Mouse (Mus musculus): ENCODE measurements around the gene Minpp1. TPM values are rescaled to one million over a fixed set of nuclear protein-coding genes. Genes with fewer than 3 reads are reported as not detected.

The Minpp1 gene
- polyA plus RNA-seq, 1 experiment: 38.2 TPM

- H3K4me1 ChIP-seq (ENCODE audit: control insufficient read depth, insufficient read depth, low read length): peaks cover 10% of the 10 kb centered on the region; the same call in 1 of the 2 replicates
- 49% methylated on average over 3 of the region's 3 CpGs for WGBS
- no peaks in the 10 kb centered on the region; the same call in none of the 2 replicates for H3K36me3 ChIP-seq (ENCODE audit: control insufficient read depth, insufficient read depth, low read length)
- peak; percentile 78 for DNase-seq
- TF ChIP-seq CTCF (conservative IDR thresholded peaks at IDR 0.05; ENCODE audit: insufficient read depth, insufficient read length, low read depth, low read length): no peak
- no peak for TF ChIP-seq POLR2A (IDR thresholded peaks at IDR 0.05; ENCODE audit: low read depth, low read length)
- no peak overlapping the region for H3K27ac ChIP-seq (ENCODE audit: insufficient read depth, low read depth, low read length)
- no peak overlapping the region for H3K4me3 ChIP-seq (ENCODE audit: insufficient read depth, low read depth, low read length)
- H3K27me3 ChIP-seq (replicated peaks; ENCODE audit: control insufficient read depth, insufficient read depth, low read length): no peaks in the 10 kb centered on the region
Observed at GRCm38 (mm10) chr19:32510267-32510666, 24.7 kb downstream of the Minpp1 start.

- Histone ChIP-seq H3K4me3 (ENCODE audit: insufficient read depth, low read depth, low read length) (no peak overlapping the region), H3K27me3 (replicated peaks; ENCODE audit: control insufficient read depth, insufficient read depth, low read length) (no peaks in the 10 kb centered on the region), H3K27ac (ENCODE audit: insufficient read depth, low read depth, low read length) (no peak overlapping the region), H3K4me1 (ENCODE audit: control insufficient read depth, insufficient read depth, low read length) (peaks cover 10% of the 10 kb centered on the region; the same call in 1 of the 2 replicates), H3K36me3 (ENCODE audit: control insufficient read depth, insufficient read depth, low read length) (no peaks in the 10 kb centered on the region; the same call in none of the 2 replicates)
- 80% methylated on average over 6 of the region's 6 CpGs for WGBS
- DNase-seq: no peak
- no peak for TF ChIP-seq CTCF (conservative IDR thresholded peaks at IDR 0.05; ENCODE audit: insufficient read depth, insufficient read length, low read depth, low read length)
- TF ChIP-seq POLR2A (IDR thresholded peaks at IDR 0.05; ENCODE audit: low read depth, low read length): no peak
Observed at GRCm38 (mm10) chr19:32510962-32511361, 25.4 kb downstream of the Minpp1 start.

GRCm38 (mm10) chr19:32512518-32512917 is 26.9 kb downstream of the Minpp1 start:
- Histone ChIP-seq H3K27ac (ENCODE audit: insufficient read depth, low read depth, low read length) (no peak overlapping the region), H3K4me1 (ENCODE audit: control insufficient read depth, insufficient read depth, low read length) (peaks cover 10% of the 10 kb centered on the region; the same call in 1 of the 2 replicates), H3K36me3 (ENCODE audit: control insufficient read depth, insufficient read depth, low read length) (no peaks in the 10 kb centered on the region; the same call in none of the 2 replicates), H3K4me3 (ENCODE audit: insufficient read depth, low read depth, low read length) (no peak overlapping the region), H3K27me3 (replicated peaks; ENCODE audit: control insufficient read depth, insufficient read depth, low read length) (no peaks in the 10 kb centered on the region)
- TF ChIP-seq POLR2A (IDR thresholded peaks at IDR 0.05; ENCODE audit: low read depth, low read length): no peak
- peak; percentile 59 for TF ChIP-seq CTCF (conservative IDR thresholded peaks at IDR 0.05; ENCODE audit: insufficient read depth, insufficient read length, low read depth, low read length)
- no peak for DNase-seq
- WGBS: 51% methylated on average over 1 of the region's 1 CpGs

- H3K27me3 ChIP-seq (replicated peaks; ENCODE audit: control insufficient read depth, insufficient read depth, low read length): no peaks in the 10 kb centered on the region
- no peak for TF ChIP-seq CTCF (conservative IDR thresholded peaks at IDR 0.05; ENCODE audit: insufficient read depth, insufficient read length, low read depth, low read length)
- TF ChIP-seq POLR2A (IDR thresholded peaks at IDR 0.05; ENCODE audit: low read depth, low read length): no peak
- H3K4me3 ChIP-seq (ENCODE audit: insufficient read depth, low read depth, low read length): no peak overlapping the region
- 98% methylated on average over 9 of the region's 9 CpGs for WGBS
- no peaks in the 10 kb centered on the region; the same call in none of the 2 replicates for H3K36me3 ChIP-seq (ENCODE audit: control insufficient read depth, insufficient read depth, low read length)
- no peak for DNase-seq
- H3K4me1 ChIP-seq (ENCODE audit: control insufficient read depth, insufficient read depth, low read length): no peaks in the 10 kb centered on the region
- H3K27ac ChIP-seq (ENCODE audit: insufficient read depth, low read depth, low read length): no peak overlapping the region
Observed at GRCm38 (mm10) chr19:32516575-32516974, 31.0 kb downstream of the Minpp1 start.

- no peak for TF ChIP-seq POLR2A (IDR thresholded peaks at IDR 0.05; ENCODE audit: low read depth, low read length)
- no peak for TF ChIP-seq CTCF (conservative IDR thresholded peaks at IDR 0.05; ENCODE audit: insufficient read depth, insufficient read length, low read depth, low read length)
- 91% methylated on average over 3 of the region's 3 CpGs for WGBS
- Histone ChIP-seq H3K4me1 (ENCODE audit: control insufficient read depth, insufficient read depth, low read length) (no peaks in the 10 kb centered on the region), H3K36me3 (ENCODE audit: control insufficient read depth, insufficient read depth, low read length) (no peaks in the 10 kb centered on the region; the same call in 1 of the 2 replicates), H3K27ac (ENCODE audit: insufficient read depth, low read depth, low read length) (no peak overlapping the region), H3K27me3 (replicated peaks; ENCODE audit: control insufficient read depth, insufficient read depth, low read length) (no peaks in the 10 kb centered on the region), H3K4me3 (ENCODE audit: insufficient read depth, low read depth, low read length) (no peak overlapping the region)
- DNase-seq: no peak
Observed at GRCm38 (mm10) chr19:32521446-32521845, 35.9 kb downstream of the Minpp1 start.

- 94% methylated on average over 5 of the region's 5 CpGs for WGBS
- no peaks in the 10 kb centered on the region for H3K36me3 ChIP-seq (ENCODE audit: control insufficient read depth, insufficient read depth, low read length)
- no peak for DNase-seq
- no peak for TF ChIP-seq POLR2A (IDR thresholded peaks at IDR 0.05; ENCODE audit: low read depth, low read length)
- no peak for TF ChIP-seq CTCF (conservative IDR thresholded peaks at IDR 0.05; ENCODE audit: insufficient read depth, insufficient read length, low read depth, low read length)
- H3K4me3 ChIP-seq (ENCODE audit: insufficient read depth, low read depth, low read length): no peak overlapping the region
- H3K27me3 ChIP-seq (replicated peaks; ENCODE audit: control insufficient read depth, insufficient read depth, low read length): no peaks in the 10 kb centered on the region
- H3K27ac ChIP-seq (ENCODE audit: insufficient read depth, low read depth, low read length): no peak overlapping the region
- H3K4me1 ChIP-seq (ENCODE audit: control insufficient read depth, insufficient read depth, low read length): no peaks in the 10 kb centered on the region
Observed at GRCm38 (mm10) chr19:32522247-32522646, 36.7 kb downstream of the Minpp1 start.

GRCm38 (mm10) chr19:32522753-32523307 is 37.3 kb downstream of the Minpp1 start:
- DNase-seq: no peak
- no peaks in the 10 kb centered on the region for H3K27me3 ChIP-seq (replicated peaks; ENCODE audit: control insufficient read depth, insufficient read depth, low read length)
- WGBS: 88% methylated on average over 8 of the region's 8 CpGs
- no peaks in the 10 kb centered on the region for H3K4me1 ChIP-seq (ENCODE audit: control insufficient read depth, insufficient read depth, low read length)
- no peak overlapping the region for H3K27ac ChIP-seq (ENCODE audit: insufficient read depth, low read depth, low read length)
- no peak overlapping the region for H3K4me3 ChIP-seq (ENCODE audit: insufficient read depth, low read depth, low read length)
- H3K36me3 ChIP-seq (ENCODE audit: control insufficient read depth, insufficient read depth, low read length): no peaks in the 10 kb centered on the region
- no peak for TF ChIP-seq POLR2A (IDR thresholded peaks at IDR 0.05; ENCODE audit: low read depth, low read length)
- TF ChIP-seq CTCF (conservative IDR thresholded peaks at IDR 0.05; ENCODE audit: insufficient read depth, insufficient read length, low read depth, low read length): no peak
